Mouse (Mus musculus) urinary bladder, adult 2 months (tissue): ENCODE measurements around the gene Pkdrej. TPM values are rescaled to one million over a fixed set of nuclear protein-coding genes. Genes with fewer than 3 reads are reported as not detected.

ENCODE experiments used
- DNase-seq: peaks from one replicate; pipeline ENCODE4 v3.0.0; 2022; ENCODE audit warnings: low spot score
- polyA plus RNA-seq: library from polyadenylated mRNA; depleted of rRNA; stranded (reverse); fragments of >200 nt; gene quantifications from 2 replicates; pipeline ENCODE4 v1.2.3, GENCODE M21; 2012; rRNA removed

Gene Pkdrej
- polyA plus RNA-seq, 1 experiment, result 0.45 TPM

- DNase-seq, result no peak
These were observed 50.0 kb downstream of the Pkdrej start for GRCm38 (mm10) chr15:85771306-85772121.

GRCm38 (mm10) chr15:85768991-85769390, 52.5 kb downstream of the Pkdrej start:
- DNase-seq, result no peak

GRCm38 (mm10) chr15:85766677-85767076, 54.9 kb downstream of the Pkdrej start:
- DNase-seq, result no peak

GRCm38 (mm10) chr15:85765022-85765421, 56.5 kb downstream of the Pkdrej start:
- no peak for DNase-seq

Other genes with a start within 250 kb of the Pkdrej start
- gene Wnt7b, start 239.3 kb downstream of the Pkdrej start, polyA plus RNA-seq, result 15.3 and 15.9 TPM in 2 replicates
- gene Ppara, start 86.8 kb downstream of the Pkdrej start, polyA plus RNA-seq, result 6.9 and 7.8 TPM in 2 replicates
- gene Cdpf1, start 10.0 kb downstream of the Pkdrej start, polyA plus RNA-seq, result 29.2 and 37.6 TPM in 2 replicates
- 19.7 and 27.5 TPM in 2 replicates for gene Ttc38, start 10.6 kb upstream of the Pkdrej start, polyA plus RNA-seq
- 6.7 and 7.2 TPM in 2 replicates for gene Gtse1, start 38.0 kb upstream of the Pkdrej start, polyA plus RNA-seq
- 34.5 and 40.4 TPM in 2 replicates for gene Trmu, start 57.6 kb upstream of the Pkdrej start, polyA plus RNA-seq
- 0.80 and 1.0 TPM in 2 replicates for gene Celsr1, start 212.0 kb upstream of the Pkdrej start, polyA plus RNA-seq
- 13.2 and 17.5 TPM in 2 replicates for gene Gramd4, start 236.0 kb upstream of the Pkdrej start, polyA plus RNA-seq